Comparison of ENCODE assay signal across 27 mouse cellular contexts in the genomic region with DNA sequence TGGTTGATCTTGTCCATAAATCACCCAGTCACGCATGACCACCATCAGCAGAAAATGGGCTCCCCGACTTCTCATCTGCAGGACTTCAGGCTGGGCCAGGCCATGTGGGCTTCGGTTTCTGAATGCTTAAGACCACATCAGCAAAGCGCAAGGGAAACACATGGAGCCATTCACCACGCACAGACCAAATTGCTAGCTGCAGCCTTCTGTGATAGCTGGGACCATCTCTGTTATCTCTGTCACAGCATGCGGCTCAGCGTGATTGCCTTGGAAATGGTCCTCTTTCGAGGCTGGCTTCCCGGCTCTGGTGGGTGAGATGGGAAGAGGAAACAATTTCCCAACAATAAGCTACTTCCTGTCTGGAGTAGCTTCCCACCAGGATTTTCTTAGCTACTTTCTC. TPM values are rescaled to one million over a fixed set of nuclear protein-coding genes. Genes with fewer than 3 reads are reported as not detected.
DNase-seq lines count a peak whose midpoint lies in the region; ATAC-seq lines count a peak whose summit lies in the region.
"Had no signal": no experiment of that assay in that cellular context is flagged by ENCODE, and none has a peak within 500 bp of the region (broad histone marks: within the 10 kb centered on the region; RNA-seq: fewer than 3 reads in every experiment).

No protein-coding gene starts in this region.

- no peak overlapping the region for H3K9ac ChIP-seq in kidney, embryonic 15.5 days
- H3K9ac ChIP-seq in midbrain, embryonic 11.5 days (ENCODE audit: low read length) = no peak overlapping the region
- no peak overlapping the region for H3K9ac ChIP-seq in midbrain, embryonic 16.5 days (ENCODE audit: low read depth, low read length)
- peak overlapping the region; percentile 34; the same call in 1 of the 2 replicates for H3K9ac ChIP-seq in liver, embryonic 13.5 days
- H3K9ac ChIP-seq in heart, embryonic 11.5 days (ENCODE audit: low read depth, low read length) = no peak overlapping the region
- H3K9ac ChIP-seq: embryonic facial prominence, embryonic 15.5 days; forebrain, postnatal 0 days; heart, embryonic 13.5 days; hindbrain, embryonic 13.5 days; limb, embryonic 13.5 days had no signal

- no peaks in the 10 kb centered on the region for H3K9me3 ChIP-seq in kidney, embryonic 15.5 days (replicated peaks)
- no peaks in the 10 kb centered on the region for H3K9me3 ChIP-seq in midbrain, embryonic 11.5 days (ENCODE audit: control insufficient read depth, low read length)
- no peaks in the 10 kb centered on the region for H3K9me3 ChIP-seq in midbrain, embryonic 16.5 days (replicated peaks; ENCODE audit: control insufficient read depth, low read length, poor library complexity, severe bottlenecking)
- no peaks in the 10 kb centered on the region for H3K9me3 ChIP-seq in liver, embryonic 13.5 days (replicated peaks)
- H3K9me3 ChIP-seq in heart, embryonic 11.5 days (replicated peaks; ENCODE audit: control insufficient read depth, low read length) = no peaks in the 10 kb centered on the region
- H3K9me3 ChIP-seq: embryonic facial prominence, embryonic 15.5 days; heart, embryonic 13.5 days; hindbrain, embryonic 13.5 days; limb, embryonic 13.5 days; midbrain, embryonic 10.5 days had no signal

- no peak overlapping the region for H3K4me3 ChIP-seq in kidney, embryonic 15.5 days (replicated peaks)
- no peak overlapping the region for H3K4me3 ChIP-seq in midbrain, embryonic 11.5 days (ENCODE audit: low read depth, low read length)
- H3K4me3 ChIP-seq in midbrain, embryonic 16.5 days (ENCODE audit: low read depth, low read length) = no peak overlapping the region
- no peak overlapping the region for H3K4me3 ChIP-seq in liver, embryonic 13.5 days (replicated peaks)
- no peak overlapping the region for H3K4me3 ChIP-seq in heart, embryonic 11.5 days (ENCODE audit: low read depth, low read length)
- H3K4me3 ChIP-seq: embryonic facial prominence, embryonic 15.5 days; heart, embryonic 13.5 days; hindbrain, embryonic 13.5 days; limb, embryonic 13.5 days; midbrain, embryonic 10.5 days had no signal

- H3K27ac ChIP-seq in kidney, embryonic 15.5 days = no peak overlapping the region
- H3K27ac ChIP-seq in midbrain, embryonic 11.5 days (ENCODE audit: low read depth, low read length) = no peak overlapping the region
- no peak overlapping the region for H3K27ac ChIP-seq in midbrain, embryonic 16.5 days (ENCODE audit: low read length)
- H3K27ac ChIP-seq in liver, embryonic 13.5 days = 0 out of 2 replicates have a peak overlapping the region, but pooled peaks have one; percentile 9
- no peak overlapping the region for H3K27ac ChIP-seq in heart, embryonic 11.5 days (ENCODE audit: low read depth, low read length)
- H3K27ac ChIP-seq: embryonic facial prominence, embryonic 15.5 days; heart, embryonic 13.5 days; hindbrain, embryonic 13.5 days; limb, embryonic 13.5 days; midbrain, embryonic 10.5 days; stomach, postnatal 0 days had no signal

- H3K36me3 ChIP-seq in kidney, embryonic 15.5 days = no peaks in the 10 kb centered on the region
- no peaks in the 10 kb centered on the region for H3K36me3 ChIP-seq in midbrain, embryonic 11.5 days (ENCODE audit: control insufficient read depth, insufficient read depth, low read length)
- H3K36me3 ChIP-seq in midbrain, embryonic 16.5 days (ENCODE audit: control insufficient read depth, insufficient read depth, low read length) = no peaks in the 10 kb centered on the region
- H3K36me3 ChIP-seq in liver, embryonic 13.5 days = no peaks in the 10 kb centered on the region
- H3K36me3 ChIP-seq in heart, embryonic 11.5 days (ENCODE audit: control insufficient read depth, insufficient read depth, low read length) = no peaks in the 10 kb centered on the region
- H3K36me3 ChIP-seq: embryonic facial prominence, embryonic 15.5 days; heart, embryonic 13.5 days; hindbrain, embryonic 13.5 days; limb, embryonic 13.5 days; midbrain, embryonic 10.5 days had no signal

- no peak overlapping the region for H3K4me2 ChIP-seq in kidney, embryonic 15.5 days
- no peak overlapping the region for H3K4me2 ChIP-seq in midbrain, embryonic 11.5 days
- no peak overlapping the region for H3K4me2 ChIP-seq in midbrain, embryonic 16.5 days (ENCODE audit: low read length)
- 0 out of 2 replicates have a peak overlapping the region, but pooled peaks have one; percentile 13 for H3K4me2 ChIP-seq in liver, embryonic 13.5 days
- no peak overlapping the region for H3K4me2 ChIP-seq in heart, embryonic 11.5 days
- H3K4me2 ChIP-seq: embryonic facial prominence, embryonic 15.5 days; heart, embryonic 13.5 days; hindbrain, embryonic 13.5 days; limb, embryonic 13.5 days had no signal

- ATAC-seq in kidney, embryonic 15.5 days (replicated peaks; ENCODE audit: low FRiP score) = peak; percentile 30
- no peak for ATAC-seq in midbrain, embryonic 11.5 days (ENCODE audit: low FRiP score)
- ATAC-seq in midbrain, embryonic 16.5 days = no peak
- no peak for ATAC-seq in liver, embryonic 13.5 days (ENCODE audit: low read depth)
- ATAC-seq in heart, embryonic 11.5 days (replicated peaks; ENCODE audit: insufficient number of reproducible peaks, low FRiP score, low TSS enrichment) = no peak
- ATAC-seq: activated CD4-positive, CD25-positive, alpha-beta regulatory T cell, adult 4 months; forebrain, postnatal 0 days; inflammation-experienced regulatory T-cells, adult 6 months had no signal

- no peak for DNase-seq in kidney, postnatal 25 days
- DNase-seq in midbrain, embryonic 11.5 days (ENCODE audit: low spot score, missing footprints) = peak; percentile 41
- DNase-seq in liver, embryonic 13.5 days = peak; percentile 49
- DNase-seq in cerebellum, adult 18-20 months = no peak
- DNase-seq in natural killer cell, adult 2 months (ENCODE audit: low spot score in 2 of 2) = no peak
- DNase-seq: adrenal gland, adult 8-10 months; cerebellum, adult 2 months; forebrain, postnatal 0 days; gastrocnemius, postnatal 25 days; heart, adult 18-20 months; heart, postnatal 14 days; kidney, adult 9 months; lung, adult 2 months; lung, postnatal 14 days; thymus, adult 2 months; thymus, postnatal 4 days had no signal

- H3K4me1 ChIP-seq in kidney, embryonic 15.5 days = peaks cover 6% of the 10 kb centered on the region
- no peaks in the 10 kb centered on the region for H3K4me1 ChIP-seq in midbrain, embryonic 11.5 days (ENCODE audit: control insufficient read depth, insufficient read depth, low read length)
- H3K4me1 ChIP-seq in midbrain, embryonic 16.5 days (ENCODE audit: control insufficient read depth, insufficient read depth, low read length) = no peaks in the 10 kb centered on the region; the same call in 1 of the 2 replicates
- peaks cover 60% of the 10 kb centered on the region for H3K4me1 ChIP-seq in liver, embryonic 13.5 days (replicated peaks)
- peaks cover 14% of the 10 kb centered on the region for H3K4me1 ChIP-seq in heart, embryonic 11.5 days (ENCODE audit: control insufficient read depth, insufficient read depth, low read length)

- WGBS in kidney, embryonic 15.5 days = 33% methylated on average over 9 of the region's 9 CpGs
- 80% methylated on average over 9 of the region's 9 CpGs for WGBS in midbrain, embryonic 11.5 days
- 73% methylated on average over 9 of the region's 9 CpGs for WGBS in midbrain, embryonic 16.5 days
- WGBS in liver, embryonic 13.5 days (ENCODE audit: insufficient replicate concordance) = 14% methylated on average over 9 of the region's 9 CpGs
- WGBS in heart, embryonic 11.5 days (ENCODE audit: insufficient replicate concordance) = 30% methylated on average over 9 of the region's 9 CpGs

- no peaks in the 10 kb centered on the region for H3K27me3 ChIP-seq in kidney, embryonic 15.5 days
- H3K27me3 ChIP-seq in midbrain, embryonic 11.5 days (ENCODE audit: control insufficient read depth, insufficient read depth, low read length) = no peaks in the 10 kb centered on the region
- H3K27me3 ChIP-seq in midbrain, embryonic 16.5 days (ENCODE audit: control insufficient read depth, insufficient read depth, low read depth, low read length) = no peaks in the 10 kb centered on the region
- H3K27me3 ChIP-seq in liver, embryonic 13.5 days = peaks cover 10% of the 10 kb centered on the region; the same call in 1 of the 2 replicates
- H3K27me3 ChIP-seq in heart, embryonic 11.5 days (ENCODE audit: control insufficient read depth, insufficient read depth, low read length) = no peaks in the 10 kb centered on the region
- H3K27me3 ChIP-seq: embryonic facial prominence, embryonic 15.5 days; limb, embryonic 13.5 days had no signal

RNA-seq across cellular contexts. Expression of a gene that starts 12.2 kb away (rescaled TPM):
- polyA plus RNA-seq in kidney, embryonic 15.5 days (2015; fragmentation: Nextera tagmentation; extraction: Ambion mirVana) = 22.8 and 25.3 TPM in 2 replicates
- polyA plus RNA-seq in midbrain, embryonic 11.5 days (2014; fragmentation: Nextera tagmentation; extraction: Ambion mirVana) = 0.66 and 0.86 TPM in 2 replicates
- polyA plus RNA-seq in midbrain, embryonic 16.5 days (2015; fragmentation: Nextera tagmentation; extraction: Ambion mirVana) = 1.5 and 7.2 TPM in 2 replicates
- polyA plus RNA-seq in liver, embryonic 13.5 days (2015; fragmentation: Nextera tagmentation; extraction: Ambion mirVana) = 0.20 and 0.51 TPM in 2 replicates
- polyA plus RNA-seq in heart, embryonic 11.5 days (2014; fragmentation: Nextera tagmentation; extraction: Ambion mirVana) = 0.34 and 0.56 TPM in 2 replicates

Comparison
In these comparisons a context has a peak if more than half of its experiments do, and no peak if none do; other contexts are left out.
1. DNase-seq: peak in midbrain, embryonic 11.5 days (single experiment) and liver, embryonic 13.5 days (single experiment); none in kidney, postnatal 25 days (0 of 2), cerebellum, adult 18-20 months (0 of 2) and natural killer cell, adult 2 months (0 of 2).